Mouse (Mus musculus) liver, embryonic 14.5 days (tissue): ENCODE data around the gene Faap20. TPM values are rescaled to one million over a fixed set of nuclear protein-coding genes. Genes with fewer than 3 reads are reported as not detected.

Experiments used
- ATAC-seq: fragments of 200-750 bp; cut with Nextera tagmentation; 2 replicates; pipeline ENCODE4 v1.8.0; 2017; ENCODE audit warnings: moderate number of reproducible peaks, mild to moderate bottlenecking, moderate library complexity; ENCODE audit not compliant: insufficient read depth
- DNase-seq, 3 experiments: peaks; one replicate each; pipeline ENCODE4 v3.0.0-alpha.2; 2012 to 2013; ENCODE audit warnings: low read depth in 3 of 3, low spot score in 3 of 3
- H3K27ac ChIP-seq: fragments of 300-500 bp; sonication (generic); 2 replicates; pipeline ENCODE4 v1.5.1; 2014; ENCODE audit warnings: moderate library complexity, mild to moderate bottlenecking, control low read depth, inconsistent platforms
- H3K27me3 ChIP-seq: fragments of 300-500 bp; sonication (generic); 2 replicates; pipeline ENCODE4 v1.6.1; 2014; ENCODE audit warnings: mild to moderate bottlenecking, low read length, moderate library complexity; ENCODE audit not compliant: control insufficient read depth, insufficient read depth
- H3K36me3 ChIP-seq: fragments of 300-500 bp; sonication (generic); replicated peaks from 2 replicates; pipeline ENCODE4 v1.6.1; 2014; ENCODE audit warnings: low read depth; ENCODE audit not compliant: control insufficient read depth, insufficient read depth
- H3K4me1 ChIP-seq, 2 experiments: fragments of 200-500 bp in 1 of 2; fragments of 300-500 bp in 1 of 2; sonication (generic) in 1 of 2; replicated peaks; 2 replicates each; pipeline ENCODE4 v1.6.1; 2012 to 2014; ENCODE audit warnings: antibody characterized with exemption in 1 of 2, inconsistent platforms in 1 of 2, low read length in 1 of 2; ENCODE audit not compliant: control insufficient read depth in 2 of 2, insufficient read depth in 2 of 2
- H3K4me2 ChIP-seq: fragments of 300-500 bp; sonication (generic); 2 replicates; pipeline ENCODE4 v1.6.1; 2014; ENCODE audit warnings: low read depth, mild to moderate bottlenecking, control low read depth, moderate library complexity
- H3K4me3 ChIP-seq, 2 experiments: fragments of 200-500 bp in 1 of 2; fragments of 300-500 bp in 1 of 2; sonication (generic) in 1 of 2; 2 replicates each; pipeline ENCODE4 v1.5.1; 2012 to 2014; ENCODE audit warnings: low read depth in 2 of 2, low read length in 2 of 2, mild to moderate bottlenecking in 2 of 2, control low read depth in 1 of 2, inconsistent platforms in 1 of 2, moderate library complexity in 1 of 2; ENCODE audit not compliant: insufficient read depth in 1 of 2
- H3K9ac ChIP-seq: fragments of 300-500 bp; sonication (generic); replicated peaks from 2 replicates; pipeline ENCODE4 v1.6.1; 2014; ENCODE audit warnings: mild to moderate bottlenecking, control low read depth, moderate library complexity
- H3K9me3 ChIP-seq: fragments of 300-500 bp; sonication (generic); 2 replicates; pipeline ENCODE4 v1.6.1; 2016; ENCODE audit warnings: low read length, mixed read lengths; ENCODE audit not compliant: control insufficient read depth
- CTCF ChIP-seq: IDR thresholded peaks from 2 replicates; pipeline ENCODE4 v1.5.1; 2016; ENCODE audit warnings: antibody characterized with exemption, low read depth, control low read depth
- EP300 ChIP-seq: IDR thresholded peaks from 2 replicates; pipeline ENCODE4 v1.6.1; 2016; ENCODE audit warnings: antibody characterized with exemption, low read depth
- WGBS: fragments of 180-500 bp; shearing (Covaris S2); extraction: QIAGEN DNeasy Blood & Tissue Kit; methylation state at CpG from one replicate; pipeline ENCODE4 v1.1.7; 2014; ENCODE audit not compliant: insufficient replicate concordance; 5-methylcytosine and 5-hydroxymethylcytosine counted together
- polyA plus RNA-seq, 2 experiments: library from polyadenylated mRNA; depleted of rRNA in 1 of 2; stranded (reverse) in 1 of 2; unstranded in 1 of 2; fragments of >200 nt; fragmentation: Nextera tagmentation in 1 of 2; extraction: Ambion mirVana in 1 of 2; gene quantifications; 2 replicates each; pipeline versions ENCODE4 v1.2.1 to v1.2.3; 2012 to 2014

Faap20 gene
- polyA plus RNA-seq, 2 experiments, result 12.2 to 14.8 TPM

GRCm38 (mm10) chr4:155283585-155283984 lies 34.0 kb downstream of the Faap20 start:
- Histone ChIP-seq H3K4me3 (no peak overlapping the region), H3K9ac (no peak overlapping the region), H3K9me3 (no peaks in the 10 kb centered on the region), H3K27me3 (no peaks in the 10 kb centered on the region), H3K4me1 (no peaks in the 10 kb centered on the region), H3K4me2 (no peak overlapping the region), H3K27ac (no peak overlapping the region), H3K36me3 (no peaks in the 10 kb centered on the region)
- WGBS, result 40% methylated on average over 9 of the region's 9 CpGs
- TF ChIP-seq EP300 (no peak), CTCF (no peak)
- DNase-seq (no peak), ATAC-seq (no peak)

GRCm38 (mm10) chr4:155284521-155285379 lies 35.1 kb downstream of the Faap20 start:
- no peak overlapping the region for H3K9ac ChIP-seq
- no peaks in the 10 kb centered on the region for H3K36me3 ChIP-seq
- H3K4me1 ChIP-seq, result no peaks in the 10 kb centered on the region
- TF ChIP-seq EP300, result no peak
- TF ChIP-seq CTCF, result no peak
- ATAC-seq (no peak), DNase-seq (no peak)
- no peaks in the 10 kb centered on the region for H3K9me3 ChIP-seq
- H3K4me2 ChIP-seq, result no peak overlapping the region
- WGBS, result 57% methylated on average over 15 of the region's 15 CpGs
- no peak overlapping the region for H3K4me3 ChIP-seq
- no peak overlapping the region for H3K27ac ChIP-seq
- H3K27me3 ChIP-seq, result no peaks in the 10 kb centered on the region

- Histone ChIP-seq H3K4me3 (no peak overlapping the region), H3K4me2 (no peak overlapping the region), H3K9me3 (no peaks in the 10 kb centered on the region), H3K4me1 (no peaks in the 10 kb centered on the region), H3K9ac (no peak overlapping the region), H3K36me3 (no peaks in the 10 kb centered on the region), H3K27ac (no peak overlapping the region), H3K27me3 (no peaks in the 10 kb centered on the region)
- DNase-seq (no peak), ATAC-seq (no peak)
- TF ChIP-seq CTCF (no peak), EP300 (no peak)
- 60% methylated on average over 4 of the region's 4 CpGs for WGBS
These were observed 36.5 kb downstream of the Faap20 start for GRCm38 (mm10) chr4:155286090-155286489.

GRCm38 (mm10) chr4:155287713-155288112 lies 38.1 kb downstream of the Faap20 start:
- Histone ChIP-seq H3K9me3 (no peaks in the 10 kb centered on the region), H3K9ac (no peak overlapping the region), H3K27ac (no peak overlapping the region), H3K4me2 (no peak overlapping the region), H3K4me1 (no peaks in the 10 kb centered on the region), H3K36me3 (no peaks in the 10 kb centered on the region), H3K27me3 (no peaks in the 10 kb centered on the region), H3K4me3 (no peak overlapping the region)
- WGBS, result 74% methylated on average over 11 of the region's 11 CpGs
- TF ChIP-seq CTCF, result no peak
- TF ChIP-seq EP300, result no peak
- ATAC-seq (no peak), DNase-seq (no peak)

- TF ChIP-seq EP300, result no peak
- TF ChIP-seq CTCF, result no peak
- H3K4me2 ChIP-seq, result no peak overlapping the region
- no peak overlapping the region for H3K4me3 ChIP-seq
- H3K36me3 ChIP-seq, result no peaks in the 10 kb centered on the region
- no peaks in the 10 kb centered on the region for H3K9me3 ChIP-seq
- H3K27ac ChIP-seq, result no peak overlapping the region
- DNase-seq (no peak), ATAC-seq (no peak)
- H3K9ac ChIP-seq, result no peak overlapping the region
- H3K27me3 ChIP-seq, result no peaks in the 10 kb centered on the region
- H3K4me1 ChIP-seq, result no peaks in the 10 kb centered on the region
- WGBS, result 53% methylated on average over 1 of the region's 1 CpGs
These were observed 39.0 kb downstream of the Faap20 start for GRCm38 (mm10) chr4:155288586-155288985.
